Mouse (Mus musculus) embryonic facial prominence, embryonic 12.5 days (tissue): Measurements from ENCODE around the gene Upp2. TPM values are rescaled to one million over a fixed set of nuclear protein-coding genes. Genes with fewer than 3 reads are reported as not detected.

Experiments used
- ATAC-seq: fragments of 200-750 bp; cut with Nextera tagmentation; 2 replicates; pipeline ENCODE4 v1.8.0; 2017; ENCODE audit not compliant: insufficient number of reproducible peaks, insufficient read depth, low FRiP score, low TSS enrichment
- H3K27ac ChIP-seq: fragments of 300-500 bp; sonication (generic); 2 replicates; pipeline ENCODE4 v1.5.1; 2016; ENCODE audit warnings: mild to moderate bottlenecking
- H3K27me3 ChIP-seq: fragments of 300-500 bp; sonication (generic); 2 replicates; pipeline ENCODE4 v1.6.1; 2016; ENCODE audit warnings: mild to moderate bottlenecking, moderate library complexity
- H3K36me3 ChIP-seq: fragments of 300-500 bp; sonication (generic); 2 replicates; pipeline ENCODE4 v1.6.1; 2016; ENCODE audit warnings: mild to moderate bottlenecking
- H3K4me1 ChIP-seq: fragments of 300-500 bp; sonication (generic); 2 replicates; pipeline ENCODE4 v1.6.1; 2016
- H3K4me2 ChIP-seq: fragments of 300-500 bp; sonication (generic); replicated peaks from 2 replicates; pipeline ENCODE4 v1.6.1; 2016; ENCODE audit warnings: mild to moderate bottlenecking, moderate library complexity
- H3K4me3 ChIP-seq: fragments of 300-500 bp; sonication (generic); 2 replicates; pipeline ENCODE4 v1.5.1; 2016; ENCODE audit warnings: mild to moderate bottlenecking
- H3K9ac ChIP-seq: fragments of 300-500 bp; sonication (generic); 2 replicates; pipeline ENCODE4 v1.6.1; 2016; ENCODE audit warnings: mild to moderate bottlenecking, moderate library complexity
- H3K9me3 ChIP-seq: fragments of 300-500 bp; sonication (generic); 2 replicates; pipeline ENCODE4 v1.6.1; 2016; ENCODE audit warnings: mild to moderate bottlenecking, moderate library complexity
- WGBS: fragments of 180-500 bp; shearing (Covaris S2); methylation state at CpG from one replicate; pipeline ENCODE4 v1.1.7; 2016; 5-methylcytosine and 5-hydroxymethylcytosine counted together
- polyA plus RNA-seq: library from polyadenylated mRNA; unstranded; fragments of >200 nt; fragmentation: Nextera tagmentation; extraction: Ambion mirVana; gene quantifications from 2 replicates; pipeline ENCODE4 v1.2.1, GENCODE M21; 2016

The Upp2 gene
- polyA plus RNA-seq, 1 experiment from 2014 or later: 10.8 TPM

DNA sequence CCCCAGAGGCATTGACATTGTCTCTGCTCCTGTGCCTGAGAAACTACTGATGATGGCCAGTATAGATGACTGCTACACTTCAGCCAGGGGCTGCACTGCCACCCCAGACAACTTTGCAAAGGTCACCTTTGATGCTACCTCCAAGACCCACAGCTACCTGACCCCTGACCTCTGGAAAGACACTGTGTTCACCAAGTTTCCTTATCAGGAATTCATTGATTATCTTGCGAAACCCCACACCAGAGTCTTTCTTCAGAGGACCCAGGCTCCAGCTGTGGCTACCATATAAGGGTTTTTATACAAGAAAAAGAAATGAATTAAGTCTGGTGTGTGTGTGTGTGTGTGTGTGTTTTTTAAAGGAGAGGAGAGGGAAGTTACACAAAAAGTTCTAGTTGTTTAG lies 174.1 kb downstream of the Upp2 start:
- Histone ChIP-seq H3K4me1 (no peaks in the 10 kb centered on the region), H3K9ac (no peak overlapping the region), H3K4me3 (no peak overlapping the region), H3K27ac (no peak overlapping the region), H3K36me3 (no peaks in the 10 kb centered on the region), H3K4me2 (no peak overlapping the region), H3K9me3 (no peaks in the 10 kb centered on the region), H3K27me3 (no peaks in the 10 kb centered on the region)
- WGBS: 73% methylated on average over 1 of the region's 1 CpGs
- ATAC-seq: no peak

DNA sequence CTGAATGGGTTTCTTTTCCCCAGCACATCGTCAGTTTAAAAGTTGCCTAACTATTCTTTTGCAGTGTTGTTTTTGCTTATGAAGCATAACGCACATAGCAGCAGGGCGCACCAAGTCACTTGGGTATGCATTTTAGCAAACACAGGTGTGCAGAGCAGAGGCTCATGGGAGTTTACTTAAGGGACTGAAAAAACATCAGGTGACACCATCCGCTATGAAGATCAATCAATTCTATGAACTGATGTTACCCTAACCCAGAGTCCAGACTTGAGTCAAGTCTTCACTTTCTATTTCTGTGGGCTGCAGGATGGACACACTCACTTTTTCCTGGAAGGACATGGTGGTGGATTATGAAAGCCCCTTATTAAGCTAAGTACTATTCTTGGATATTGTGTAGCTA lies 174.9 kb downstream of the Upp2 start:
- no peak overlapping the region for H3K4me3 ChIP-seq
- no peak for ATAC-seq
- WGBS: 89% methylated on average over 4 of the region's 4 CpGs

DNA sequence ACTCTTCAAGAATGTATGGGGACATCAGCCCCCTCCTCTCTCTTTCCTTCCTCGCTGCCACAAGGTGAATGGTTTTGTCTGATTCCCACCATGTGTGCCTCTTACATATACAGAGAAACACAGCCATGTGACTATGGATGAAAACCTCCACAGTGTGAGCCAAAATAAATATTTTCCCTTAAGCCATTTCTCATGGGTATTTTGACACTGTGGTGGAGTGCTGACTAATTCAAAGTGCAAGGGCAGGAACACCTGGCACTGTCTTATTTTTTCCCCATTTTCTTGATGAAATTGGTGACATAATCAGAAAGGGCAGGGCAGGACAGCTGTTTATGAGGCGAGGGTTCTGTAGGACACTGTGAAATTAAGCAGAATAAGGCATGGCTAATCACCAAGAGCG lies 176.3 kb downstream of the Upp2 start:
- Histone ChIP-seq H3K4me3 (no peak overlapping the region), H3K27ac (no peak overlapping the region), H3K4me2 (no peak overlapping the region), H3K36me3 (no peaks in the 10 kb centered on the region), H3K4me1 (no peaks in the 10 kb centered on the region), H3K27me3 (no peaks in the 10 kb centered on the region), H3K9me3 (no peaks in the 10 kb centered on the region), H3K9ac (no peak overlapping the region)
- WGBS: 73% methylated on average over 3 of the region's 3 CpGs
- ATAC-seq: no peak

More for the DNA sequence above, 174.9 kb downstream of the Upp2 start:
- Histone ChIP-seq H3K9me3 (no peaks in the 10 kb centered on the region), H3K36me3 (no peaks in the 10 kb centered on the region), H3K4me2 (no peak overlapping the region), H3K27ac (no peak overlapping the region), H3K4me1 (no peaks in the 10 kb centered on the region), H3K27me3 (no peaks in the 10 kb centered on the region), H3K9ac (no peak overlapping the region)

DNA sequence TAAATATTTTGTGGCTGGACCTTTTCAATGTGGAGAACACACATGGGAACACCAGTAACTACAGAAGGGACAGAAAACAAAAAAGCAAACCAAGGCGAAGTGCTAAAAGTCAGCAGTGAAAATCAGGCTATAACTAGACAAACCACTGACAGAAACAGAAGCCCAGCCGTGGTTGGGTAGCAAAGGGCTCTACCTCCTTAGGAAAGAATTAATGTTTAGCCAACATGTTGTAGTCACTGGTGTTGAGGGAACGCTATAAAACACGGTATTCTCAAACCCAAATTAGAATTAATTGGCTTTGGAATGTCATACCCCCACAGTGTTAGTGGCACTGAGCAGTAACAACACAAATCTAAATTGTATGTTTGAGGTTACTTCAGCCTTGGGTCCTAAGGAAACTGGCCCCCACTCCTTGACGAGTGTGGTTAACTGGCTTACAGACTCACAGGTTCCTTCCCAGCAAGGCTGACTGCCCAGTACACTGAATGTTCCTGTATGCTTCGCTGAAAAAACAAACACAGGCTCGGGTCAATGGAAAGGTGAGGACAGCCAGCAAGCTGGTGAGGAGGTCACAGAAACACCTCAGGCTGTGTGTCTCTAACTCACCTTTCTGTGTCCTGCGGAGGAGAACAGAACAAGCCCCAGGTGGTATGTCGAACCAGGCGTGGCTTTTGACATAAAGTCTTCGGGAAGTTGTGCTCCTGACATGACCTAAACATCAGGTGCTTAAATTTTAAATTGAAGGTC lies 180.6 kb downstream of the Upp2 start:
- no peak overlapping the region for H3K9ac ChIP-seq
- H3K4me2 ChIP-seq: no peak overlapping the region
- no peak overlapping the region for H3K4me3 ChIP-seq
- ATAC-seq: no peak
- no peaks in the 10 kb centered on the region for H3K4me1 ChIP-seq
- no peak overlapping the region for H3K27ac ChIP-seq
- H3K36me3 ChIP-seq: no peaks in the 10 kb centered on the region
- WGBS: 61% methylated on average over 11 of the region's 11 CpGs
- no peaks in the 10 kb centered on the region for H3K27me3 ChIP-seq
- H3K9me3 ChIP-seq: no peaks in the 10 kb centered on the region

DNA sequence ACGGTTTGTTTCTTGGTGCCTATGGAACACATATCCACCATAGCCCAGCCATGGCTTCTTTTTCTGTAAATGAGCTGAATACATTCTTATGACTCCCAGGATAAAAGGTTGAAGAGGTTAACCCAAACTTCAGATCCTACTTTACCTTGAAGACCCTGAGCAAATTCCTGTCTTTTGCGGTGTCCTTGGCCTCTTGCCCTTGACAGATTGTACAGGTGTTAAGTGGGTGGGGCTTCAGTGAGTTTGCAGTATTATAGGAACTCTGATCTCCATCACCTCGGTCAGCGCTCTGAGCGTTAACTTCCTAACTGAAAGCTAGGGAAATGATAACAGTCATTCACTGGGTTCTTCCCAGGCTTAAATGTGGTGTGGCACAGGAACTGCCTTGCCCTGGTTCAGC lies 181.2 kb downstream of the Upp2 start:
- Histone ChIP-seq H3K27me3 (no peaks in the 10 kb centered on the region), H3K9me3 (no peaks in the 10 kb centered on the region), H3K4me1 (no peaks in the 10 kb centered on the region), H3K9ac (no peak overlapping the region), H3K4me3 (no peak overlapping the region), H3K36me3 (no peaks in the 10 kb centered on the region), H3K27ac (no peak overlapping the region), H3K4me2 (no peak overlapping the region)
- WGBS: 78% methylated on average over 5 of the region's 5 CpGs
- ATAC-seq: no peak

DNA sequence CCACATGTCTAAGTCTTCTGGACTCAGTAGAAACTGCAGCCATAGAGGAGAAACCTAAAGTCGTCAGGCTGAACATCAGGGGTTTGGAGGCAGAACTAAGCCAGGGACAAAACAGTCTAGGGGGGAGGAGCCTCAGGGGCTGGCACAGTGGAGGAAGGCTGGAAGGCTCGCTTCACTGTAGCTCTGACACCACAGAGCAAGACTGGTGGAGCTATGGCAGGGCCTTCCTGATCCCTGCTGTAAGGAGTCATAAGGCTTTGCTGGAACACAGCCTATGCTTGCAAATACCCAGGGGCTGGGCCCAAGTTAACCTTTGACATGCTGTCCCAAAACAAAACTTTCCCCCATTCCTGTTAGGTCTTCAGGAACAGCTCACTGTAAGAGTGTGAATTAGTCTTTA lies 185.8 kb downstream of the Upp2 start:
- H3K4me2 ChIP-seq: no peak overlapping the region
- no peak overlapping the region for H3K4me3 ChIP-seq
- WGBS: 36% methylated on average over 2 of the region's 2 CpGs
- H3K36me3 ChIP-seq: no peaks in the 10 kb centered on the region
- no peak overlapping the region for H3K27ac ChIP-seq
- no peak overlapping the region for H3K9ac ChIP-seq
- no peak for ATAC-seq
- no peaks in the 10 kb centered on the region for H3K9me3 ChIP-seq
- no peaks in the 10 kb centered on the region for H3K27me3 ChIP-seq
- no peaks in the 10 kb centered on the region for H3K4me1 ChIP-seq

DNA sequence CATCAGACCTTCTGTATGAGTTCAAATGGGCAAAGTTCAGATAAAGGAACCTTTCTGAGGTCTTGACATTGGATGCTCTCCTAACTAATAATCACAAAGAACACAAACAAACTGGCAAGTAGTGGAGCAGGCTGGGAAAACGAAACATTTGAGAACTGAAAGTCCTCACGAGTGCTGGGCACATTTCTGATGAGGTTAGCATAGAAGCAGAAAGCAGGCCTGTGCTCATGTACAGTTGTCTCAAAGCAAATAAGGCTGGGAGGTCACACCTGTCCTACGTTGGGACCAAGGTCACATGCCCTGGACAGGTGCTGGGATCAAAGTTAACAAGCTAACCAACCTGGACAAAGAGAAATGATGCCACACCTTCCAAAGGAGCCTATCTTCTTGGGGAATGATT lies 187.6 kb downstream of the Upp2 start:
- no peaks in the 10 kb centered on the region for H3K9me3 ChIP-seq
- H3K9ac ChIP-seq: no peak overlapping the region
- WGBS: 82% methylated on average over 3 of the region's 3 CpGs
- no peaks in the 10 kb centered on the region for H3K36me3 ChIP-seq
- H3K27me3 ChIP-seq: no peaks in the 10 kb centered on the region
- no peak overlapping the region for H3K4me3 ChIP-seq
- no peak overlapping the region for H3K4me2 ChIP-seq
- no peak for ATAC-seq
- H3K4me1 ChIP-seq: no peaks in the 10 kb centered on the region
- no peak overlapping the region for H3K27ac ChIP-seq

DNA sequence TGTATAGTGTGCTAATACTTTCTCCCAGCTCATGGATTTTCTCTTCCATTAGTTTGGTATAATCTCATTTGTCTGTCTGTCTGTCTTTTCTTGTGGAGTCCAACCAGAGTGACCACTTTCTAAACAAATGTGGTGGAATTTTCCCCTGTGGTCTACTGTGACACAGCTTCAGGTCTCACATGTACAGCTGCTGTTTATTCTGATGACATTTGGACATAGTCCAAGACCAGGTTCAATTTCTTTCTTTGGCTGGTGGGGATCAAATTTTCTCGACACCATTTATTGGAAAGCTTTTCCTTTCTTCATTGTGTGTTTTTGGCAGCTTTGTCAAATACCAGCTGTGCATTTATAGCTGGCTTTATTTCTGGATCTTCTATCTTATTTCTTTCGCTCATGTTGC lies 191.0 kb downstream of the Upp2 start:
- H3K27ac ChIP-seq: no peak overlapping the region
- H3K4me3 ChIP-seq: no peak overlapping the region
- no peak overlapping the region for H3K4me2 ChIP-seq
- H3K4me1 ChIP-seq: no peaks in the 10 kb centered on the region
- no peak overlapping the region for H3K9ac ChIP-seq
- no peak for ATAC-seq
- H3K36me3 ChIP-seq: no peaks in the 10 kb centered on the region
- 57% methylated on average over 2 of the region's 2 CpGs for WGBS
- no peaks in the 10 kb centered on the region for H3K27me3 ChIP-seq
- H3K9me3 ChIP-seq: no peaks in the 10 kb centered on the region

DNA sequence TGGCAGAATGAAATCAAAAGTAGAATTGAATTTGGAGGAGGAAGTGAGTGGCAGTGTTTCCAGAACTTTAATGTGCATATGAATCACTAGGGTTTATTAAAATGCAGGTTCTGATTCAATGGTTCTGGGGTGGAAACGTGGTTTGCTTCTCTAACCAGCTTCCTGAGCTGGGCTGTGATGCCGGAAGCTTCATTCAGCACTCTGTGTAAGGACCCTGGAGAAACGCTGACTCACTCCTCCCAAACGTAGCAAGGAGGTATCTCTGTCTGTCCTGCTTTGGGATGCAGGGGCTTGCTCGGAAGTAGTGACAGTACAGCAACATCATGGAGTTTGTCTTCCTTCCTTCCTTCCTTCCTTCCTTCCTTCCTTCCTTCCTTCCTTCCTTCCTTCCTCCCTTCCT lies 192.6 kb downstream of the Upp2 start:
- WGBS: 63% methylated on average over 5 of the region's 5 CpGs
- H3K36me3 ChIP-seq: no peaks in the 10 kb centered on the region
- ATAC-seq: no peak

DNA sequence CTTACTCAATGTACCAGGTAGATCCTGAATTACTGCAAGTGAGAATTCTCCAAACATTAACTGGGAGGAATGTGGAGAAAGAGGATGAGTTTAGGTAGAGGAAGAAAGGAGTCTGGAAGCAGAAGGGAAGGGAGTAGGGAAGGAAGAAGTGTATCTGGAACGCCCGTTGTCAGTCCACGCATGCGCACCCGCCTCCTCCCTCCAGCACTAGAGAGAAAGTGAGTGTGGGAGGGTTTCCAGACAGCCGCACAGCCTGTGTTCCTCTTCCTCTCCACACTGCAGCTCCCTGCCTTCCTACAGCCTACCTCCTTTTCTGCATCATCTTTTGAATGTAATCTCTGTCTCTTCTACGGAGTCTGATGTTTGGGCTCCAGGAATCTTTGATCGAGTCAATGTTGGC lies 198.0 kb downstream of the Upp2 start:
- 91% methylated on average over 8 of the region's 8 CpGs for whole genome bisulfite sequencing
- H3K9me3 ChIP-seq: no peaks in the 10 kb centered on the region
- no peak for ATAC-seq

More for the DNA sequence above, 192.6 kb downstream of the Upp2 start:
- Histone ChIP-seq H3K4me2 (no peak overlapping the region), H3K4me3 (no peak overlapping the region), H3K27ac (no peak overlapping the region), H3K9ac (no peak overlapping the region), H3K4me1 (no peaks in the 10 kb centered on the region), H3K9me3 (no peaks in the 10 kb centered on the region), H3K27me3 (no peaks in the 10 kb centered on the region)

DNA sequence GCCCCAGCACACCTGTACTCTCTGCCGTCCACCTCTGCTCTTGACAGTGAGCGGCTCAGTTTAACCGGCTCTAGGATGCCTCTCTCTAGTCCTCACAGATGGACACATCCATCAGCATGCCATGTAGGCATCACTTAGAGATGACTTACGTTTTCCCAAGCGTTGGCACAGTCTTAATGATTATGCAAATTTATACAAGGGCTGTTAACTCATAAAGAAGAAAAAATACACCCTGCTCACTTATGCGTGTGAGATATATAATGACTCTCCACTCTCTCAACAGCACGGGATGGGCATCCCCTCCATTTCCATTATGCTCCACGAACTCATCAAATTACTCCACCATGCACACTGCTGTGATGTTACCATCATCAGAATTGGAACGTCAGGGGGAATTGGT lies 206.7 kb downstream of the Upp2 start:
- 85% methylated on average over 9 of the region's 9 CpGs for WGBS
- H3K36me3 ChIP-seq: no peaks in the 10 kb centered on the region
- no peaks in the 10 kb centered on the region for H3K9me3 ChIP-seq
- no peak overlapping the region for H3K27ac ChIP-seq
- 0 out of 2 replicates have a peak, but pooled peaks cover 3% of the 10 kb centered on the region for H3K27me3 ChIP-seq
- H3K9ac ChIP-seq: no peak overlapping the region
- no peak overlapping the region for H3K4me3 ChIP-seq
- no peak overlapping the region for H3K4me2 ChIP-seq
- peaks cover 7% of the 10 kb centered on the region for H3K4me1 ChIP-seq
- no peak for ATAC-seq

More for the DNA sequence above, 198.0 kb downstream of the Upp2 start:
- H3K4me2 ChIP-seq: no peak overlapping the region
- no peak overlapping the region for H3K9ac ChIP-seq
- no peak overlapping the region for H3K4me3 ChIP-seq
- H3K27ac ChIP-seq: no peak overlapping the region
- H3K4me1 ChIP-seq: peaks cover 7% of the 10 kb centered on the region
- H3K36me3 ChIP-seq: no peaks in the 10 kb centered on the region
- H3K27me3 ChIP-seq: no peaks in the 10 kb centered on the region

DNA sequence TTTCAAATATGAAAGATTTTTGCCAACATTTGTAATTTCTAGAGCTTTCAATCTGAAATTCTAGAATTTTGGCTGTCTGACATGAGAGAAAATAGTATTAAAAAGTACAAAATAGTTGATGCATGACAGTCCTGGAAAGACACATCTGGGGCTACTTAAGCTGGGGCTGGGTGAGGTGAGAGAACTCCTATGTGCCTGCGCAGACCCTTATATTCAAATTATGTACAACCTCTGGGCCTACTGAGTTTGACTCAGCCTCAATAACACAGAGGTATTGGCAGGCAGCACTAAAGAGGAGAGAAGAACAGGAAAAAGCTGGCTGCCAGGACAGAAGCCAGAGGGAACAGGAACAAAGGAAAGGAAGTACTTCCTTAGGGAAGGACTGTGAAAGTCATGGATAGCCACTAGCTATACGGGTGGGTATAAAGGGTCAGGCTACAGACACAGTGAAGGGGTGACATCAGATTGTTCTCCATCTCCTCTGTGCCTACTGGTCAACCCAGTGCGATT lies 211.9 kb downstream of the Upp2 start:
- no peak overlapping the region for H3K27ac ChIP-seq
- H3K9me3 ChIP-seq: no peaks in the 10 kb centered on the region
- H3K4me3 ChIP-seq: no peak overlapping the region
- H3K27me3 ChIP-seq: no peaks in the 10 kb centered on the region
- H3K36me3 ChIP-seq: no peaks in the 10 kb centered on the region
- no peak overlapping the region for H3K4me2 ChIP-seq
- H3K4me1 ChIP-seq: no peaks in the 10 kb centered on the region
- no peak for ATAC-seq
- H3K9ac ChIP-seq: no peak overlapping the region
- 70% methylated on average over 3 of the region's 3 CpGs for WGBS
